Mouse (Mus musculus) adrenal gland, postnatal 25 days (tissue): ENCODE measurements at regions not wholly inside any gene's neighbourhood (a gene's known extent, or its start where the extent isn't known, plus 50 kb on each side); places are given as distances from the start of the nearest gene placed in this dataset.
"Not testable (repeated sequence)": the region's sequence is repeated elsewhere in the genome, so short reads cannot be mapped to it uniquely, and the experiment has no call there.

Experiments
- DNase-seq: peaks from one replicate; pipeline ENCODE4 v3.0.0; 2021; ENCODE audit warnings: mixed read lengths

DNA sequence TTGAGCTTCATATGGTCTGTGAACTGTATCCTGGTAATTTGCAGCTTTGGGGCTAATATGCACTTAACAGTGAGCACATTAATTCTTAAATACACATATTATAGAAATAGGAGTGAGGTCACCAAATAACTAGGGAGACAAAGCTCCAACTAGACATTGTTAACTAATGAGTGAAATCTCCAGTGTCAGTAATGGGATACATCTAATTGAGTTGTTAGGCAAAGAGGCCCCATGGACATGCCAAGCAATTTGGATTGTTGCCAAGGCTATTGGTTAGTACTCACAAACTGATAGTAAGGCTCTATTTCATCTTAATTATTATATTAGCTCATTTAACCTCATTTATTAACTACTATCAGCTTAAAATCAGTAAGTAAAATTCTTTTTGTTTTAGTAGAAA, 698.5 kb downstream of the Triml1 start:
- no peak for DNase-seq

DNA sequence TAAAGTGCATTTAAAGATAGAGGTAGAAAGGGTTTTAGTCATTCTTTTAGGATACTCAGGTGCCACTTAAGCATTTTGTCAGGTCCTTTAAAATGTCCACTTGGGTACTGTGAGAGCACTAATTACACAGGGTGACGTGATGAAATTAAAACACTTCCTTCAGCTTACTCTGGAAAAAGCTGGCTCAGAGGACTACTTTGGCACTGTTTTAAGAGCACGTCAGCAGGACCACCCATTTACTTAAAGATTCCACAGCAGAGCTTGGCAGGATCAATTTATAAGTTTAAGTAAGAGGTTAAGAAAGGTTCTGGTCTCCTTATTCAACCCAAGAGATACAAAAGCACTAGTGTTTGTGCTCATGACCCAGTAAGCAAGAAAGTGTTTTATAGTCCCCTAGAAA, 738.7 kb downstream of the Triml1 start:
- no peak for DNase-seq

DNA sequence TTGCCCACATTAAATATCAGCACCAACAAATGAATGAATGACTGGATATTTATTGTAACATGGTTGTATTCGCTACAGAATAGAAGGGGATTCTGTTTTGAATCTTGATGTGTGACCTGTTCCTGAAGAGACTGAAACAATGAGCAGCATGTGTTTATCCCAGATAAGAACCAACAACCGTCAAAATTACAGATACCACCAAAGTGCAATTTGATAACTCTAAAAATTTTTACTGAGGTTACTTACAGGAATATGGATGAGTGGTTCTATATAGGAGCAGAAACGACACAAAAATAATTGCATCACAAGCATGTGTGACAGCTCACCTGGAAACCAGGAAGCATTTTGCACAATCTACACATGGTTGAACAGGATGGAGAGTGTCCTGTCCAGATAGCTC, 744.4 kb downstream of the Triml1 start:
- no peak for DNase-seq

DNA sequence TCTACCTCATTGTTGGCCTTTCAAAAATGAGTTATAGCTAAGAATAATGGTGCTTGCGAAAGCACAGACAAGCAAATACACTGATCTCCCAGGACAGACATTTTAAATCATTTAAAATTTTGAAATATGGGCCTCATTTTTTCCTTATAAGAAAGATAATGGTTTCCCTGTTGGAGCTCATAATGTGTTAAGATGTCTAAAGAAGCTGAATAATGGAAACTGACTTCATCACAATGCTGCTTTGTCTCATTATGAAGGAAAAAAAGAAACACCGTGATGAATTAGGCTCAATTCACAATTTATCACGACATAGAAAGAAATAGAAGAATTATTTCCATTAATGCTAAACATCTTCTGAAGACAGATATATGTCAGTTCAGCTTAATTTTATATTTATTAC, 752.5 kb downstream of the Triml1 start:
- no peak for DNase-seq

DNA sequence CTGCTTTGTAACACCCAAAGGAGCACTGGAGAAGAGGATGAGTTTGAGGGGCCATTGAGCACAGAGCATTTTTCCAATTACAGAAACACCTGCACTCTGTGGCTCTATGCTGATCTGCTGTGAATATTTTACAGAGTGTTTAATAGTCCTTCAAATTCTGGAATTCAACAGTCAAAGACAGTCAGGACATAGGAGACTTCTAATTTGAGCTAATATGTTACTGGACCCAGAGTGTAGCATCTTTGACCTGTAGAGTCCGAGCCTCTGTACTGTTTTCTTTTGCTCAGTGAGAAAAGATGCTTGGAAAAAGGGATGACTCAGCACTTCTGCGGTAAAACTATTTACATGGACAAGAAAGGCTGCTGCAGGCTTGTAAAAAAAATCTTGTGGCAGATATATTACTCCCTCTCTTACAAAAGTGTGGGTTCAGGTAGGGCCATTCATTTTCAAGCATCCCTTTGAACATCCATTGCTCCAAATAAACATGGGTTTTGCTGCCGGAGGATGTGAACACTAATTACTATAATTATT, 793.1 kb downstream of the Triml1 start:
- no peak for DNase-seq

DNA sequence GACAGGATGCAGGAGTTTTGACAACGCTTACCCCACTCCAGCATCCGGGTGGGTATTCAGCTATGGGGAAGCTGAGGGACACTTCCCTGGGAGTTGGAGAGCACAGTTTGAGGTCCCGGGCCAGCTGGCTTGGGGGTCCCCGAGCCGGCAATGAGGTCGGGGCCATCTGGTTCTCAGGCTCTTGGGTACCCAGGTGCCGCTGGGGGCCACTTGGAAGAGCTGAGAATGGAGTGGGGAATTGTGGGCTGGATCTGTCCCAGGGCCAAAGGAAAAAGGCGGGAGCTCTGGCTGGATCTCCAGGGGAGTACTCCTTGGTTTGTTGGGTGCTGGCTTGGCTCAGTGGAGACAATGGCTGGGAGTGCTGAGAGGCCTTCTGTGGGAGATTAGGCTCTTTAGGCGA, 806.6 kb downstream of the Triml1 start:
- DNase-seq, result no peak

DNA sequence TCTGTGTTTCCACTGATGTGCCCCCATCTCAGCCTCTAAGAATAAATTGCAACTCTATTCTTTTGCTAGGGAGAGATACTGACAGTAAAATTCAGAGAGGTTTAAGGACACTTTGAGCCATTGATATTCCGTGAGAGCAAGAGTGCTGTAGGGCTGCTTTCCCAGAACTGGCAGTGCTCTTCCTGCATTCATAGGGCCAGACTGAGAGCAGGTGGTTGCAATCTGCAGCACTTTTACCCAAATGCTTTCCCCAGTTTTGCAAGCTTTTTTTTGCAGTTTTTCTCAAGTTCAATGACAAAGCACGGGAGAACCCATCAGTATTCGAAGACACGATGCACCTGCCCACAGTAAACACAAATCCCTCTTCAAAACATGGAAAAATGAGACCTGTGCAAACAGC, 816.6 kb downstream of the Triml1 start:
- DNase-seq, result no peak

DNA sequence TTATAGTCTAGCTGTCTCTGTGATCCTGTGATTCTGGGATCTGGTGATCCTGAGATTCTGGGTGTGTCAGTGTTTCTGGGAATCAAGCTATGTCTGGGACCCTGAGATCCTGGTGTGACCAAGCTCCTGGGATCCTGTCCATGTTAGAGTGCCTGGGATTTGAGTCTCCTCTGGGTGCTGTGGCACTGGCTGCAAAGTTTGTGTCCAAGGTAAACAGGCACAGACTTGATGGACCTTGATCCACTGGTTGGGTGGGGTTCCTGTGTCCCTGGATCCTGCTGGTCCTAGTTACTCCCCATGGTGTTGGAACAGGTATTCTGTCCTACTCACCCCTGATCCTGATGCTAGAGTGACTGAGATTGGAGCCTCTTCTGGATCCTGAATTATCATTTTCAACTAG, 818.4 kb downstream of the Triml1 start:
- no peak for DNase-seq

DNA sequence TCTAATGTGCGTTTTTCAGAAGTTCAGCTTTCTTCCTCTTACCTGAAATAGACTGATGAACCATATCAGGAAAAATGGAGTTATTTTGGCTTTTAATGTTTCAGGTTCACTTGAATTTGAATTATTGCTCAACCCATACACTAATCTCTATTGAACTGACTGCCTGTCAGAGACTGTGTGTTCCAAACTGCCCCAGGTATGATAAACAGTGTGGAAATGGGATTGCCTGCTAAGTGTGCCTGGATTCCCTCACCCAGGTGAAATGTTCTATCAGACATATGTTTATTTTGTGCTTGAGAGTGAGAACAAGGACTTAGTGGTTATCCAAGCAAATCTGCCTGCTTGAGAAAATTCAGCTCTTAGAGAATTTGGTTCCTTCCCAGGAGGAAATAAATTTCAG, 830.2 kb downstream of the Triml1 start:
- no peak for DNase-seq

DNA sequence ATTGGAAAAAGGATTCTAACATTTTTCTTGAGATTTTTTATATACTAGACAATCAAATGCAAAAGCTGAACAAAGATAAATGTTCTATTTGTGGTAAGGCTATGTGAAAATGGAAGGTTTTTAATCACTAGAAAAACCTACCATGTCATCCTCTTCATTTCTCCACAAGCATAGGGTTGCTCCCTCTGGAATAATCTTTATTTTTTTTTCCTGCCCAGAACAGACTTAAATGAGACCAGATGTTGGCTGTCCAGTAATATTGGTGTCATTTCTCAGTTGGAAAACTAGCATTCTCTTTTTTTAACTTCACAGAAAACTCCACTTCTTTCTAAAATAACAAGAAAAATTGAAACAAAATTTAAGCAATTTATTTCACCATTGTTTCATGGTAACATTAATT, 849.9 kb downstream of the Triml1 start:
- DNase-seq, result no peak

DNA sequence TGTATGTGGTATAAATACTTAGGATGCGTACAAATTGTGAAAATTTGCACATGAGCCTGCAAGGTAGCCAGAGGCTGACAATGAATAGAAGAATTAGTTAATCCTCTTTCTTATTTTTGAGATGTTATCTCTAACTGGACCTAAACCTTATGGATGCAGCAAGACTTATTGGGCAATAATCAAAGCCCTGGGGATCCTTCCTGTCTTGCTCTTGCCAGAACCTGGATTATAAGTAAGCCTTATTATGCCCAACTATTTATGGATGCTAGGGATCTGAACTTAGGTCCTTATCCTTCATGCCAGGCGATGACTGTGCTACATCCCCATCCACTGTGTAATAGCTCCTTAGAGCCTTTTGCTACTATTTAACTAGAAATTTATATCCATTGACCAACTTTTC, 859.3 kb downstream of the Triml1 start:
- no peak for DNase-seq

DNA sequence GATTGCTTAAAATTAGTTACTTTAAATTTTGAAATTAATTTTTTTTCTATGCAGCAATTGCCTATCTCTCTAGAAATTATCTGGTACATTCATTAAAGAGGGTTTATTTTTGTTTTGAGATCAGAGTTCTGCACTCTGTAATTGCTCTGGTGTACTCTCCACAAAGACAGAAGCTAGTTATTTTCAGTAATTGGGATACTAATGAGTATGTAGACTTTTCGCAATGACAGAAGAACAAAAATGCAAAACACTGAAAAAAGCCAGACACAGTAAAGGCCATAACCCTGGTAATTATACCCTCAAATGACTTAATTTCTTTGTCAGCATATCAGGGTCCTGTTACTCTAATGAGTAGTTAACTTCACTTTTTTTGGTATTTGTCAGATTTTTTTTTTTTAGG, 836.5 kb upstream of the Frg1 start:
- no peak for DNase-seq

DNA sequence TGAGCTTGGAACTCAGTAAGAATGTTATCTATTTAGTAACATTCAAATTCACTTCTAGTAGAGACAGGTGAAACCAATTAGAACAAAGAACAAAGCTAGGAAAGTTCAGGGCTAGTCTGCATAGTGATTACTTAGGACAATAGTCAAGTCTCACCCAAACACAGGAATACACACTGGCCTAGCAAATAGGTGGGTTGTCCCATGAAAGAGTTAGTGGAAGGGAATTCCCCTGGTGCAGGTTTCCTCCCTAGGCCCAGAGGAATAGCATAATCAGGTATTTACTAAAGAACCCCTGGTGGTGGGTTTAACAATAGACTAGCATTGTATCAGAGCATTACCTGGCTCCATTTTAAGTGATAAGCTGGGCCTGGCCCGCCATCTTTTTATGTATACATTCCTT, 825.4 kb upstream of the Frg1 start:
- DNase-seq, result not testable (repeated sequence)

DNA sequence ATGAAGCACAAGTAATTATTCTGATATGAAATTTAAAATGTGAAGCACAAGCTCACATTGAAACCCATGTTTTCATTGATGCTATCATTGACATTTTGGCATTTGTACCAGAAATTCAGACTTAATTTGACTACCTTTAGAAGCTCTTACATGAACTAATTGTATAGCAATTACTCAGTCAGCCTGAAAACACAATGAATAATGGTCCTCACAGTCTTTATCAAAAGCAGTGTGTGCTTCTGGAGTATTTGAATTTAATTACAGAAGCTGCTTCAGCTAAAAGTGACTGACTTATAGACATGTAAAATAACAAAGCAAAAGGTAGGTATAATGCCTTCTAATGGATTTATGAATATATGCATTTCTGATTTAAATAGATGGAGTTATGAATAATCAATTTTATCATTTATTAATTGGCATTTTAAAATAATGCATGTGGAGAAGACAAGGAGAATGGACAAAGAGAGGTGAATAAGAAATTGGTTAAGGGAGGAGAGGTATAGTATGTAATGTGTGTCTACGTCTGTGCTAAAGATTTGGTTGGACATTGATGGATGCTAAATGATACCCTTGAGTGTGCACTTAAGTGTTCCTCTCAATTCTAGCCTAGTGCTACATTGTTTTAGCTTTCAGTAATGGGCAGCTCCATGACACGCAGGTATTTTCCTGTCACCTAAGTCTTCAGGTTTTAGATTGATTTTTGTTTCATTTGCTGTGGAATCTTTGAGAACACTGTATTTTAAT, 803.2 kb upstream of the Frg1 start:
- no peak for DNase-seq

DNA sequence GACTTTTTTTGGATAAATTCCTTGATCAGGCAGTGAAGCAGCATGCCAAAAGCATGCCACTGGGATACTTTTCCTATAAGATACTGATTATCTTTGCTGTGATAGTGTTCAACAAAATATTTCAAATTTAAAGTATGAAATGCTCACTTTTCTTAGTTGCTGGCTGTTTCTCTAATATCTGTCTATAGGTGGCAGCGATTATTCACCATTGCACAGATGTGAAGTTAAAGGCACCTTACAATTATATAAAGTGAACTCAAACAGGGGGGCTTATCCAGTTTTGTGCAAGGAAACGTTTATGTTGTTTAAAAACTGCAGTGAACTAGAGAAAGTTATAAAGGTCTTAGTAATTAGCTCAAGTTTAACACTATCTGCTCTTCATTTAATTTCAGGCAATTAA, 794.1 kb upstream of the Frg1 start:
- no peak for DNase-seq

DNA sequence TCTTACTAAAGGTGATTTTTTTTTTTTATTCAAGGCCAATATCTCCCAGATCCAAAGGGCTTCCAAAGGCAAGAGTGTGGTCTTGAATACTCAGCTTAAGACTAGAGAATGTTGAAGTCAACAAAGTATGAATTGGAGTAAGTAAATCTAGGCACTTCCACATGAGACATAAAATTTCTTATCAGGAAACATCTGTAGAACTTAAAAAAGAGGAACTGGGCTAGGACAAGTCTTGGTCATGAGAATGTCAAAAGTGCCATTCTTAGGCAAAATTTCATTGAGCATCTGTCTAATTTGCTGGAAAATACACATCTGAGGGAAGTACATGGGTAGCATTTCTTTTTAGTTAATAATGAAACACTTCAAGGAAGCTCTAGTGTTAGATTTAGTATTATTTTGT, 793.1 kb upstream of the Frg1 start:
- no peak for DNase-seq

DNA sequence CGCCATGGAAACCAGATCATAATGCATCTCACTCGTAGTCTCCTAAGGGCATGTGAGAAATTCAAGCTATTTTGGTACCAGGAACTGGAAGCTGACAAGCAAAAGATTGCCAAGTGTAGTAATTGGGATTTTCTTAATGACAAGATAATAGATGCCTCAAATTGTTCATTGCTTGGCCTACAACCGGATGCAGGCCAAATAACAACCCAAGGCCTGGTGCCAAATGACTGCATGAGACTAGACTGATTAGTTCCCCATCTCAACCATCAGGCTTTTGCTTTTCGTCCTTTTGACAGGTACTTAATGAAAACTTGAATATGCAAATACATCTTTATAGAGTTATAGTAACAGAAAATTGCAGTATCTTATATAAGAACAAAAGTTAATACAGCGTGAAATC, 780.4 kb upstream of the Frg1 start:
- DNase-seq, result no peak

DNA sequence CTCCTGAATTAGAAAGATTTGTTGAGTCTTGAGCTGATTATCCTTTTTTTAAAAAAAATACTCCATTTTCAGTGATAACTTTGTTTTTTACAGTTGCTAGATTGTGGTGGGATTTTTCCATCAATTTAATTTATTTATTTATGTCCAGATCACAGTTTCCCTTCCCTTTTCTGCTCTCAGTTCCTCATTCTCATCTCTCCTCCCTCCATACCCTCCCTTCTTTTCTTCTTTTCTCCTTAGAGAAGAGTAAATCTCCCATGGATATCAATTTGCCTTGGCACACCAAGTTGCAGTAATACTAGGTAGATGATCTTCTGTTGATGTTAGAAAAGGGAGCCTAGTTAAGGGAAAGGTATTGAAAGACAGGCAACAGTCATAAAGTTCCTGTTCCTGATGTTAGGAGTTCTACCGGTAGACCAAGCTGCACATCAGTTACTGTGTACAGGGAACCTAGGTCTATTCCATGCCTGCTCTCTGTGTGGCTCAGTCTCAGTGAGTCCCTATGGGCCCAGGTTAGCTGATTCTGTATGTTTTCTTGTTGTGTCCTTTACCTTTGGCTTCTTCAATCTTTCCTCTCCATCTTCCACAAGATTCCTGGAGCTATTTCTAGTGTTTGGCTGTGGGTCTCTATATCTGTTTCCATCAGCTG, 777.2 kb upstream of the Frg1 start:
- DNase-seq, result no peak

DNA sequence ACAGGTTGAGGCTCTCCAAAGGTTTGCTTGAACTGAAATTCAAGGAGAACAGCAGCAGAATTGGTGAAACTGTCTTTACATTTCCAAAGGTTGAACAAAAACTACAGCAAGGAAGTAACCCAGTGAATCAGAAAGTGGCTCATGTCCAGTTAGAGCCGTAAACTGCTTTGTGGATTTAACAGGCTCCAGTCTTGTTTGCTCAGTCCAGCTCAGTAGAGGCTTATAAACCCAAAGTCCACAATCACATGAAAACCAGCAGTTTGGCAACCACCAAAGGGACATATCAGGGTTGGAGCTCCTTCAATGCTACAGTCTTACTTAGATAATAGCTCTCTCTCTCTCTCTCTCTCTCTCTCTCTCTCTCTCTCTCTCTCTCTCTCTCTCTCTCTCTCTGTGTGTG, 770.2 kb upstream of the Frg1 start:
- DNase-seq, result no peak

DNA sequence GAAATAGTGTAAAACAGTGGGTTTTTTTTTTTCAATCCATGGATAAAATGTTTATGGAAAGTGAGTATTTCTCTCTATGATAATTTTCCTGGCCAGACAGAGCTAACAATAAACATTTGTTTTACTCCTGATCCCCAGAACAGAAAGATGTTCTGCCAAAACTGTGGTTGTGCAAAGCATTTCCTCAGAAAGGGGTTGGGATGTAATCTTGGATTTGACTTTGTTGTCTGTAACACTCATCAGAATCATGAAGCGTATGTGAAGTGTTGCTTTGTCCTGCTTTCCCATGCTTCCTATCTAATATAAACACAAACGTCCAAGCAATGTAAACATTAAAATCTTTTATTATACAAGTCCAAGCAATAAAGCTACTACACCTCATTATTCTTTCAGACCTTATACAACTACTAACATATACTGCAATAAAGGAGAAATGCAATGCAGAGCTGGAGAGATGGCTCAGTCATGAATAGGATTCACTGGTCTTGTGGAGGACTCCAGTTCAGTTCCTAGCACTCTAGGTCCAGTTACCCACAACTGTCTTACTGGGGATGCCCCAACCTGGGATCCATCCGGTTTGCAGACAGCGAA, 766.5 kb upstream of the Frg1 start:
- DNase-seq, result no peak

DNA sequence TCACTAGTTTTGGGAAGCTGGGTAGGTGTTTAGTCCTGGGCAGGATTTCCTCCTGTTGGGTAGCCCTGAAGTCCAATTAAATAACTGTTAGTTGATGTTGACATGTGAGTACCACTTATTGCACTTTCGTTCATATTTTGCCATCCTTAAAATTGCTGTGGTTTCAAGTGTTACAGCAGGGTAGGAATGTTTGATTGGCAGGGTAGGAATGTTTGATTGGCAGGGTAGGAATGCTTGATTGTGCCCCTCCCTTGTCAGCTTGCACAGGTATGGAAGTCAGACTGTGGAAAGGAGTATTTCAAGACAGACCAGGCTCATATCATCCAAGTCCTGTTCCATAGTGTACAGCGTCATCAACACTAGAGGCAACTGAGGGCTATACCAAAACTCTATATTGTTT, 745.6 kb upstream of the Frg1 start:
- no peak for DNase-seq

DNA sequence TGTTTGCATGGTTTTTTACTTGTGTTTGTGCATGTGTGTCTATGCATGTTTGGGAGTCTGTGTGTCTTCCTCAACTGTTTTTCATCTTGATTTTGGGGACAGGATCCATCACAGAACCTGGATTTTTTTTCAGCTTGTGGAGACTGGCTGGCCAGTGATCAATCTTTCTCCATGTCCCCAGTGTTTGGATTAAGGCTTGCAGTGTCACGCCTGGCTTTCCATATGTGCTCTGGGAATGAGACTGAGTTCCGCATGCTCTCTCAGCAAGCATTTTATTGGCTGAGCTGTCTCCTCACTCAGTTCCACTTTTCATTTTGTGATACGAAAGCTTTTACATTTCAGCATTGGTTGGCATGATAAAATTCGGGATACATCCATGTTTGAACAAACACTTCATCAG, 740.1 kb upstream of the Frg1 start:
- DNase-seq, result no peak

DNA sequence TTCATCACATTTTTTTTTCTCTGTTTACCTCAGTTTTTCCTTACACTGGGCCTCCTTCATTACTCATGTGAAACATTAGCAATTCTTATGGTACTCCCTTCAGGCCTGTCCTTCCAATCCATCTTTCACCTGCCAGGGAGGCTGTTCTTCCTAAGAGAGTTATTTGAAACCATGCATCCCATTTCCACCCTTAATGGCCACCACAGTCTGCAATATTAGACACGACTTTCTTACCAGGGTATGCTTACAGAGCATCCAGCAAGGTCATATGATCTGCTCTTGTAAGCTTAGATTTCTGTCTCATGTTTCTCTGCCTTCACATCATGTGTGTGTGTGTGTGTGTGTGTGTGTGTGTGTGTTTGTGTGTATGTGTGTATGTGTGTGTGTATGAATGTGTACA, 739.7 kb upstream of the Frg1 start:
- no peak for DNase-seq

DNA sequence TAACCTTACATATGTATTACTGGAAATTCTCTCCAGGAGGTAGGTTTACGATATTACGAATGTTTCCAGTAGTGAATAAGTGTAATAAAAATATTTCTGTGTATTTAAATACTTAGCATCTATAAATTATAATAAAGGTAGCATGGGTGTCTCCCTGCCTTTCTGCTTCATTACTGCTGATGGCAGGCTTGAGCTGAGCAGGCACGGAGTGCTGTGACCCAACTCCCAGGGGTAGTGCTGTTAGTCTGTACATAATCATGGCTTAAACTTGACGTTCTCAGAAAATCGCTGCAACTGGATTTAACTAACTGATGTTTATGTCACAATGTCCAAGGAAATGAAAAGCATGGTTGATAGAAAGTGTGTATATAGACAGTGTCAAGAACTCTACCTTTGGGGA, 727.8 kb upstream of the Frg1 start:
- DNase-seq, result no peak
